Mouse (Mus musculus) MEL (cell line): ENCODE measurements at regions not wholly inside any gene's neighbourhood (a gene's known extent, or its start where the extent isn't known, plus 50 kb on each side); places are given as distances from the start of the nearest gene placed in this dataset.

Experiments
- DNase-seq: peaks from one replicate; pipeline ENCODE4 v3.0.0; 2011; ENCODE audit warnings: low read depth, low spot score
- H3K27ac ChIP-seq: 2 replicates; pipeline ENCODE4 v1.5.1; 2012; ENCODE audit warnings: low read depth, mild to moderate bottlenecking, control low read depth, low read length, moderate library complexity; ENCODE audit not compliant: control insufficient read depth
- H3K27me3 ChIP-seq, 2 experiments: fragments of 150-350 bp in 1 of 2; sonication (generic) in 1 of 2; 2 replicates each; pipeline ENCODE4 v1.6.1; 2012; ENCODE audit warnings: low read length in 2 of 2, mild to moderate bottlenecking in 2 of 2, improper control_type of control experiment in 1 of 2, moderate library complexity in 1 of 2; ENCODE audit not compliant: insufficient read depth in 2 of 2, control insufficient read depth in 1 of 2
- H3K36me3 ChIP-seq, 2 experiments: 2 replicates each; pipeline ENCODE4 v1.6.1; 2012 to 2014; ENCODE audit warnings: low read length in 2 of 2, improper control_type of control experiment in 1 of 2, inconsistent platforms in 1 of 2, mild to moderate bottlenecking in 1 of 2; ENCODE audit not compliant: insufficient read depth in 2 of 2, control insufficient read depth in 1 of 2
- H3K4me1 ChIP-seq, 2 experiments: fragments of 150-350 bp in 1 of 2; sonication (generic) in 1 of 2; 2 replicates each; pipeline ENCODE4 v1.6.1; 2012; ENCODE audit warnings: low read length in 2 of 2, improper control_type of control experiment in 1 of 2, mild to moderate bottlenecking in 1 of 2; ENCODE audit not compliant: insufficient read depth in 2 of 2, control insufficient read depth in 1 of 2
- H3K4me3 ChIP-seq, 2 experiments: fragments of 150-350 bp in 1 of 2; sonication (generic) in 1 of 2; 2 replicates each; pipeline ENCODE4 v1.5.1; 2012; ENCODE audit warnings: low read depth in 2 of 2, low read length in 2 of 2, mild to moderate bottlenecking in 2 of 2, moderate library complexity in 2 of 2, control low read depth in 1 of 2, improper control_type of control experiment in 1 of 2; ENCODE audit not compliant: control insufficient read depth in 1 of 2, insufficient read depth in 1 of 2
- H3K79me2 ChIP-seq: 2 replicates; pipeline ENCODE4 v1.6.1; 2012; ENCODE audit warnings: mild to moderate bottlenecking, low read length, moderate library complexity; ENCODE audit not compliant: control insufficient read depth, poor library complexity, insufficient read depth
- H3K9ac ChIP-seq: 2 replicates; pipeline ENCODE4 v1.6.1; 2012; ENCODE audit warnings: low read depth, mild to moderate bottlenecking, control low read depth, low read length, moderate library complexity; ENCODE audit not compliant: control insufficient read depth, poor library complexity, severe bottlenecking
- H3K9me3 ChIP-seq: fragments of 150-350 bp; sonication (generic); replicated peaks from 2 replicates; pipeline ENCODE4 v1.6.1; 2012; ENCODE audit warnings: mild to moderate bottlenecking, low read length, improper control_type of control experiment, moderate library complexity; ENCODE audit not compliant: insufficient read depth
- BHLHE40 ChIP-seq: IDR thresholded peaks from 2 replicates; pipeline ENCODE4 v1.6.1; 2012; ENCODE audit warnings: low read depth, mild to moderate bottlenecking, inconsistent platforms, low read length, improper control_type of control experiment, borderline replicate concordance
- CHD1 ChIP-seq: IDR thresholded peaks from 2 replicates; pipeline ENCODE4 v1.6.1; 2012; ENCODE audit warnings: low read depth, mild to moderate bottlenecking, inconsistent platforms, low read length, improper control_type of control experiment
- CTCF ChIP-seq, 3 experiments: IDR thresholded peaks in 2 of 3; conservative IDR thresholded peaks in 1 of 3; 2 replicates each; pipeline ENCODE4 v1.5.1; 2011 to 2012; ENCODE audit warnings: low read length in 3 of 3, low read depth in 2 of 3, mild to moderate bottlenecking in 2 of 3, improper control_type of control experiment in 1 of 3, inconsistent platforms in 1 of 3, mixed read lengths in 1 of 3, moderate library complexity in 1 of 3; ENCODE audit not compliant: control insufficient read depth in 1 of 3, insufficient read depth in 1 of 3, poor library complexity in 1 of 3, severe bottlenecking in 1 of 3
- E2F4 ChIP-seq: IDR thresholded peaks from 2 replicates; pipeline ENCODE4 v1.6.1; 2011; ENCODE audit warnings: low read depth, low read length, improper control_type of control experiment, borderline replicate concordance
- ELF1 ChIP-seq: IDR thresholded peaks from 2 replicates; pipeline ENCODE4 v1.6.1; 2014; ENCODE audit warnings: low read depth, mild to moderate bottlenecking, inconsistent platforms, low read length, improper control_type of control experiment, moderate library complexity
- JUND ChIP-seq: IDR thresholded peaks from 2 replicates; pipeline ENCODE4 v1.6.1; 2011; ENCODE audit warnings: low read depth, mild to moderate bottlenecking, improper control_type of control experiment, low read length
- MAFK ChIP-seq: IDR thresholded peaks from 2 replicates; pipeline ENCODE4 v1.6.1; 2011; ENCODE audit warnings: low read depth, mild to moderate bottlenecking, low read length, improper control_type of control experiment, borderline replicate concordance
- MAZ ChIP-seq: IDR thresholded peaks from 2 replicates; pipeline ENCODE4 v1.6.1; 2012; ENCODE audit warnings: low read depth, mild to moderate bottlenecking, inconsistent platforms, low read length, improper control_type of control experiment
- MXI1 ChIP-seq: IDR thresholded peaks from 2 replicates; pipeline ENCODE4 v1.6.1; 2011; ENCODE audit warnings: mild to moderate bottlenecking, low read depth, low read length, improper control_type of control experiment
- NELFE ChIP-seq: IDR thresholded peaks from 2 replicates; pipeline ENCODE4 v1.6.1; 2011; ENCODE audit warnings: low read depth, low read length, improper control_type of control experiment
- POLR2AphosphoS2 ChIP-seq: IDR thresholded peaks from 2 replicates; pipeline ENCODE4 v1.6.1; 2011; ENCODE audit warnings: low read length, improper control_type of control experiment
- POLR2AphosphoS5 ChIP-seq: IDR thresholded peaks from 2 replicates; pipeline ENCODE4 v1.6.1; 2012; ENCODE audit warnings: low read depth, borderline replicate concordance, mild to moderate bottlenecking, inconsistent platforms, low read length, moderate library complexity, mixed read lengths
- RAD21 ChIP-seq: IDR thresholded peaks from 2 replicates; pipeline ENCODE4 v1.6.1; 2011; ENCODE audit warnings: mild to moderate bottlenecking, low read depth, low read length, improper control_type of control experiment
- RCOR1 ChIP-seq: IDR thresholded peaks from 2 replicates; pipeline ENCODE4 v1.6.1; 2012; ENCODE audit warnings: low read depth, mild to moderate bottlenecking, inconsistent platforms, low read length, improper control_type of control experiment
- SIN3A ChIP-seq: IDR thresholded peaks from 2 replicates; pipeline ENCODE4 v1.6.1; 2012; ENCODE audit warnings: low read length, improper control_type of control experiment, inconsistent platforms
- SMC3 ChIP-seq: IDR thresholded peaks from 2 replicates; pipeline ENCODE4 v1.6.1; 2011; ENCODE audit warnings: low read depth, low read length, improper control_type of control experiment
- TCF12 ChIP-seq: IDR thresholded peaks from 2 replicates; pipeline ENCODE4 v1.6.1; 2014; ENCODE audit warnings: low read depth, mild to moderate bottlenecking, inconsistent platforms, low read length, improper control_type of control experiment, moderate library complexity
- UBTF ChIP-seq: IDR thresholded peaks from 2 replicates; pipeline ENCODE4 v1.6.1; 2012; ENCODE audit warnings: low read depth, mild to moderate bottlenecking, inconsistent platforms, low read length, improper control_type of control experiment, moderate library complexity, borderline replicate concordance; ENCODE audit not compliant: insufficient read depth
- USF1 ChIP-seq: IDR thresholded peaks from 2 replicates; pipeline ENCODE4 v1.6.1; 2014; ENCODE audit warnings: low read depth, mild to moderate bottlenecking, inconsistent platforms, low read length, improper control_type of control experiment, moderate library complexity
- USF2 ChIP-seq, 2 experiments: IDR thresholded peaks; 2 replicates each; pipeline ENCODE4 v1.6.1; 2011 to 2012; ENCODE audit warnings: improper control_type of control experiment in 2 of 2, low read length in 2 of 2, borderline replicate concordance in 1 of 2, inconsistent platforms in 1 of 2, low read depth in 1 of 2, mild to moderate bottlenecking in 1 of 2; ENCODE audit not compliant: insufficient read depth in 1 of 2
- ZC3H11A ChIP-seq: IDR thresholded peaks from 2 replicates; pipeline ENCODE4 v1.6.1; 2012; ENCODE audit warnings: low read depth, mild to moderate bottlenecking, inconsistent platforms, low read length, improper control_type of control experiment
- ZNF384 ChIP-seq: IDR thresholded peaks from 2 replicates; pipeline ENCODE4 v1.6.1; 2012; ENCODE audit warnings: low read depth, mild to moderate bottlenecking, inconsistent platforms, low read length, improper control_type of control experiment

- H3K4me3 ChIP-seq: no peak overlapping the region
Observed at GRCm38 (mm10) chr9:23060526-23060925, 162.3 kb upstream of the Bmper start.

DNA sequence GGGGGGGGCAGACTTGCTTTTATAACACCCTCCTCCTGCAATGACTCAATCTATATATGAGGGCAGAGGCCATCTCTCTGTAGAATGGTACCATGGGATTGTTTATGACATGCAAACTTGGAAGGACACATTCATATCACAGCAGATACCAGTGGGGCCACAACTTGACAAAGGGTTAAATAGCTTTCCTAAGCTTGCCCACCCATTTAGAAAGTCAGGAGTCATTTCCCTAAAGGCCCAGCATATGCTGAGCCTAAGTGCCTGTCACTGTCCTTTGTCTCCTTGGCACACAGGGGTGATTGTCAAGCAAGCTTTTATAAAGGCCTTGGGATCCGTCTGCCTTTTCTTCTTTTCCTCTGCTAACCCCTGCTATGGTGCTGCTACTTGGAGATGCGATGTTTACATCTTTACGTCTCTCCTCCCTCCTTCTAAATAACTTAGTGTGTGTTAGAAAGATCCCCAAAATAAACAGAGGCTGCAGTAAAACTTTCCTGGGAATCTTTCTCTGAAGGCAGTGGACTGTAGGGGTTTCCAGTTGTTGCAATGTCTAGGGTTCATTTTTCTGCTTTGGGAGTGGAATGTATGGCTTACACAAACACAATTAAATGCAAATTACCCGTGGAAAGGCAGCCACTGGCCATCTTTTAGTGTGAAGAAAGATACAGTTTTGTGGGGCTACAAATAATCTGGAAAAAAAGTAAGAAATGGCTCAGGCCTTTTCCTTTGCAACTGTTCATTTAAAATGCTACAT is 161.5 kb upstream of the Bmper start:
- H3K9me3 ChIP-seq: no peaks in the 10 kb centered on the region
- no peak for DNase-seq
- no peaks in the 10 kb centered on the region for H3K27me3 ChIP-seq
- TF ChIP-seq CTCF (IDR thresholded peaks at IDR 0.05 in 2 of 3, conservative IDR thresholded peaks at IDR 0.05 in 1 of 3; ENCODE audit: control insufficient read depth in 1 of 3, insufficient read depth in 1 of 3, low read depth in 2 of 3, low read length in 3 of 3, poor library complexity in 1 of 3, severe bottlenecking in 1 of 3) (no peak), USF2 (IDR thresholded peaks at IDR 0.05; ENCODE audit: borderline replicate concordance in 1 of 2, insufficient read depth in 1 of 2, low read depth in 1 of 2, low read length in 2 of 2) (no peak), SIN3A (no peak), POLR2AphosphoS2 (no peak), BHLHE40 (no peak), ELF1 (no peak), E2F4 (no peak), POLR2AphosphoS5 (no peak), NELFE (no peak), ZC3H11A (no peak), MXI1 (no peak), SMC3 (no peak), UBTF (no peak), RCOR1 (no peak), JUND (no peak), USF1 (no peak), MAFK (no peak)
- H3K4me3 ChIP-seq: no peak overlapping the region
- H3K79me2 ChIP-seq: no peaks in the 10 kb centered on the region
- H3K36me3 ChIP-seq: no peaks in the 10 kb centered on the region
- no peaks in the 10 kb centered on the region for H3K4me1 ChIP-seq
- no peak overlapping the region for H3K27ac ChIP-seq
- no peak overlapping the region for H3K9ac ChIP-seq

More at GRCm38 (mm10) chr9:23060526-23060925, 162.3 kb upstream of the Bmper start:
- Histone ChIP-seq H3K27me3 (no peaks in the 10 kb centered on the region), H3K79me2 (no peaks in the 10 kb centered on the region), H3K27ac (no peak overlapping the region), H3K9ac (no peak overlapping the region), H3K36me3 (no peaks in the 10 kb centered on the region), H3K9me3 (no peaks in the 10 kb centered on the region), H3K4me1 (no peaks in the 10 kb centered on the region)
- TF ChIP-seq MAZ (no peak), RCOR1 (no peak), ZNF384 (no peak), CTCF (IDR thresholded peaks at IDR 0.05 in 2 of 3, conservative IDR thresholded peaks at IDR 0.05 in 1 of 3; ENCODE audit: control insufficient read depth in 1 of 3, insufficient read depth in 1 of 3, low read depth in 2 of 3, low read length in 3 of 3, poor library complexity in 1 of 3, severe bottlenecking in 1 of 3) (no peak), RAD21 (no peak), POLR2AphosphoS2 (no peak), CHD1 (no peak), TCF12 (no peak)
- no peak for DNase-seq
